Mouse (Mus musculus): ENCODE data around the gene Ces2b.

DNA sequence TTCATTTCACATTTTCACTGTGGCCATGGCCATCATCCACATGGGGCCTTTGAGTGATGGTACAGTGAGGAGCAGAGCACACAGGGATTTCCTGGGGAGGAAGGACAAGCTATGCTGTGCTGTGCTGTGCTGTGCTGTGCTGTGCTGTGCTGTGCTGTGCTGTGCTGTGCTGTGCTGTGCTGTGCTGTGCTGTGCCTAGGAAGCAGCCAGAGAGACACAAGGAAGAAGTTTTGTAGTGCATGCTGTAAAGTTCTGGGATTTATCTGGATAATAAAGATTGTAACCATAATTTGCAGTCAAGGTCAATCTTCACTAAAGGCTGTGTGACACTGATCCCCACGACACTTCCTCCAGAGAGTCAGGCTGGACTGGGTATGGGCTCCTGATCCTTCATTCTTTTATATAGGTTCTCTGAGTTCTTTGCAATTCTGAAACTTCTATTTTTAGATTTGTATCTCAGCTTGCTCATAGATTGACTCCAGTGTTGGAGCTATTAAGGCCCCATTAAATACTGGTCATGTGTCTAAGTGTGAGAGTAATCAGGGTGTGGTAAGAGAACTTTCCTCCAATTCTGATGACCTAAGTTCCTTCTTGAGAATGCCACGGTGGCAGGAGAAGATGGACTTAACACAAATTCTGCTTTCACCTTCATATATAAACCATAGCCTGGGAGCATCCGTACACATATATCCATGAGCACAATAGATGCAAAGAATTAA, 10.1 kb downstream of the Ces2b start:
- no peak for TF ChIP-seq POLR2A (IDR thresholded peaks at IDR 0.05; ENCODE audit: control insufficient read depth, extremely low read depth, insufficient read depth, low read length, poor library complexity)
- TF ChIP-seq CTCF (IDR thresholded peaks at IDR 0.05; ENCODE audit: borderline replicate concordance, control insufficient read depth, extremely low read depth, insufficient read depth, low read length, poor library complexity), result no peak
